Mouse (Mus musculus) B cell, adult 2 months (primary cell): Measurements from ENCODE around the gene Tmem86b.
"Not testable (repeated sequence)": the region's sequence is repeated elsewhere in the genome, so short reads cannot be mapped to it uniquely, and the experiment has no call there.

Experiments
- DNase-seq, 2 experiments: peaks; one replicate each; pipeline ENCODE4 v3.0.0; 2022

The Tmem86b gene

GRCm38 (mm10) chr7:4647291-4647690 is 16.1 kb upstream of the Tmem86b start:
- peak; percentile 84 to 86 for DNase-seq

DNA sequence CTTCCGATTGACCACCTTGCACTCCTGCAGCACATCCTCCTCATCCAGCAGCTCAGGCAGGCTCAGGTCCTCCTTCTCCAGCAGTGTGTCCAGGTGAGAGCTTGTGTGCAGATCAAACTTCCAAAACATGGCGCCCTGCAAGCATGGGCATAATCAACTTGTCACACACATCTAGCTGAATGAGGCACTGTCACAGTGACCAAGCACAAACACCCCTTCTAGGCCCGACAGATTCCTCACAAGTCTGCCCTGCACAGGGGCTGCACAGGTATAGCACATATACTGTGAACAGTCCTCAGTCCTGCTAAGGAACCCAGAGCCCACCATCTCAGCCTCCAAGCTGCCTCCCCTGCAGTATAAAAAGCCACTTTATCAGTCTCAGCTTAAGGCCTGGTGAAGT is 15.6 kb upstream of the Tmem86b start:
- no peak for DNase-seq

DNA sequence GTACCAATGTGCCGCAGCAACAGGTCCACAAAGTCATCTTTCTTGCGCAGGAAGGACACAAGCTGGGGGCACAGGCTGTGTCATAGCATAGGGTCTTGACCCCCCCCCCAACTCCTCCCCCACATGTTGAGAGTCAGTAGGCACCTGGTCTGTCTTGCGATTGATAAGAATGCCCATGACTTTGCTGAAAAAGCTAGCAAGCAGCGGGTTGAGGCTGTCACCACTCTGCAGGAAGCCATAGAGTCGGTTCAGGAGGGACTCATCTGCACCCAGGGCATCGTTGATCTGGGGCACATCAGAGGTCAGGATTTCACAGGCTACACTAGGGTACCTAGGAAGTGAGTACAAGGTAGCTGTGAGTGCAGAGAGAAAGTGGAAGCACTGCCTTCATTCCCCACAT is 12.0 kb upstream of the Tmem86b start:
- DNase-seq: no peak

GRCm38 (mm10) chr7:4641956-4642355 is 10.7 kb upstream of the Tmem86b start:
- DNase-seq: no peak

GRCm38 (mm10) chr7:4641155-4641554 is 9.9 kb upstream of the Tmem86b start:
- DNase-seq: no peak

DNA sequence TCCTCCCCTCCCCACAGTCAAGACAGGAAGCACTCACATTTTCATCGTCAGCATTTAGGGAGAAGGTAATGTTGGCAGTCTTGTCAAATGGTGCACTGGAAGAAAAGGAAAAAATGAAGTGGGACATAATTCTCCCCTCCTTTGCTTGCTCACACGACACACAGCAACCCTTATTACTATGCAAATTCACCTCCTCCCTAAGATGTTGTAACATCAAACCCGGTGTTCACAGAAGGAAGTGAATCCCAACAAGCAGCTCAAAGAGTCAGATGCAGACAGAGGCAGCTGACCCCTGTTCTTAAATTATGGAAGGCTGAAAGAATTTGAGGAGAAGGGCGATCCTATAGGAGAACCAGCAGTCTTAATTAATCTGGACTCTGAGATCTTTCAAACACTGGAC is 5.0 kb upstream of the Tmem86b start:
- no peak for DNase-seq

GRCm38 (mm10) chr7:4630198-4630597 is 1.0 kb downstream of the Tmem86b start:
- no peak for DNase-seq

GRCm38 (mm10) chr7:4629586-4629985 is 1.6 kb downstream of the Tmem86b start:
- DNase-seq: no peak

DNA sequence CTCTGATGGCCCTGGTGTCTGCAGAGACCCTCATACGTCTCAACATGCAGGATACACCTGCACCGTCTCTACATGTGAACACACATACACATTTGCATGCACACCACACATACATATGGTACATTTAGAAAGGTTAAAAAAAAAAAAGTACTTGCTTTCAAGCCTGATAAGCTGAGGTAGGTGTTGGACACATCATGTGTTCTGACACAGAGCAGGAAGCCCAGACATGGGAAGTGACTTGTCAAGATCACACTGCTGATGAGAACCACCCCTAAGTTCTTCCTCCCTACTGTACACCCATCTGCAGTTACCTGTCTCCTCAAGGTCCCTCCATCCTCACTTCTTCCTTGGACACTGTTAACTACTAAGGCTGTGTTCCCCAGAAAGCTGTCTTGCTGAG is 5.3 kb downstream of the Tmem86b start:
- DNase-seq: no peak

DNA sequence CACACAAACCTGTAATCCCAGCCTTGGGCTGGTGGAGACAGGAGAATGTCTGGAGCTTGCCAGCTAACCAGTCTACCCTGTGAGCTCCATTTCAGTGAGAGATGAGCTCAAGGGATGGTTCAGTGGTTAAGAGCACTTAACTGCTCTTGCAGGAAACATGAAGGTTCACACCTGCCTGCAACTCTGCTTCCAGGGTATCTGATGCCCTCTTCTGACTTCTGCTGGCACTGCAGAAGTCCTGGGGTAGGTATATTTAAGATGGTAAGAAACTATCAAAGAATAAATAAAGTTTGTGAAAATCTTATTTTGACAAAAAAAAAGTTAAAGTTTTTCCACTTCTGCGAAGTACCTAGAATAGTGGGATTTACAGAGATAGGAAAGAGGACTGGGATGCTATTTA is 6.9 kb downstream of the Tmem86b start:
- DNase-seq: peak in 1 of 2 experiments; percentile 35

DNA sequence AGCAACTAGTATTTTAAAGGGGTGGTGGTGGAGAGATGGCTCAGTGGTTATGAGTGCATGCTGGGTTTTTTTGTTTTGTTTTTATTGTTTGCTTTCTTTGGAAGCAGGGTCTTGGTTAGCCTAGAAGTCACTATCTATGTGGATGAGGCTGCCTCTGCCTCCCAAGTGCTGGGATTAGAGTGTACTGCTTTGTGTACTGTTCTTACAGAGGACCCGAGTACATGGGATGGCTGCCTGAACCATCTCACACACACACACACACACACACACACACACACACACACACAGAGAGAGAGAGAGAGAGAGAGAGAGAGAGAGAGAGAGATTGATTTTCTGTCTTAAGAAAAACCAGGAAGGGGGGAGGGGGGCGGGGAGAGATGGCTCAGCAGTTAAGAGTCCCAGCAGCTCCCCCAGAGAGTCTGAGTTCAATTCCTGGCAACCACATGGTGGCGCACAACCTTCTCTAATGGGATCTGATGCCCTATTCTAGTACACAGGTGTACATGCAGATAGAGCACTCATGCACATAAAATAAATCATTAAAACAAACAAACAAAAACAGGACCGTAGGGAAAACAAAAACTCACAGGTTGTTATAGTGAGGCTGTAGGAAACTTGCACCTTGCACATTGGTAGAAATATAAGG is 7.6 kb downstream of the Tmem86b start:
- DNase-seq: peak; percentile 76 to 79

- DNase-seq: peak; percentile 51 to 57
Observed at GRCm38 (mm10) chr7:4619979-4620378, 11.2 kb downstream of the Tmem86b start.

DNA sequence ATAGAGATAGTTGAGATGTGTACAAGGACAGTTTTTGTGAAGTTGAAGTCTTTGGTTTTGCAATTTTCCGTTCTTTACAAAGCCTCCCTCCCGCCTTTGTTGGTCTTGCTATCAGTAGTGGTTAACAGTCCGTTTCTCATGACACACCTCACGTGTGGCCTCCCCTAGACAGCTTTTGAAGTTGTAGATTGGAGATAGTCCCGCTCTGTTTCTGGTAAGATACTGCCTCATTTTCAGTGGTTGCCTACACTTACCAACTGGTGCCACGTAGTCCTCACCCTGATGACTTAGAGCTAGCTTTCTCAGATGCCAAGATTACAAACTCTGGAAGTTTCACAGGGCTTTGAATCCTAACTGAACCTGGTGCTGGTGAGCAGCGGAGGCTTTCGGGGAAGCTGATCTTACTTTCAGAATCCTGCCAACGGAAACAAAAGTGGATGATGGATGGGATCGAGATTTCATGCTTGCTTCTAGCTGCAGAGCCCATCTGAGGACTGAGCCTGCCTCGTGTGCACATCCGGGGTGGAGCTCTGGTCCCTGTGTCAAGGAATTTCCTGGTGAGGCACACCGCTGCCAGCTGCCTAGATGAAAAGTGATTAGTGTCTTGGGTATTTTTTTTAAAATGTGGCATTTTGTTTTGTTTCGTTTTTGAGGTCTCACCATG is 17.4 kb downstream of the Tmem86b start:
- DNase-seq: no peak

- no peak for DNase-seq
Observed at GRCm38 (mm10) chr7:4612956-4613355, 18.3 kb downstream of the Tmem86b start.

DNA sequence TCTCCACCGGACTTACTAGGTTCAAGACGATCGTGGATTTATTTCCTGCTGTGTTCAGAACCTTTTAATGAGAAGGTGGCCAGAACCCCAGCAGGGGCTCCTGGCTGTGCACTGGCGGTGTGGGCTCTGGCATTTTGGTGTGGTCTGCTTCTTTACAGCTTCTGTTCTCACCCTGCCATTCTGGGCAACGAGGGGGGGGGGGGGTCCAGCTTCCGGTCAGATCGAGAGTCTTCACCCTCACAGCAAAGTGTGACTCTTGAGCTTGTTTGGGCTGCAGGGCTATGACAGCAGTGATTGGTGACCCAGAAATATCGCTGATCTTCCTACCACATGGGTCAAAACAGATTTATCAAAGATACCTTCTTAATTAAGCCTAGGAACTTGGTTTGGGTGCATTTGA is 18.8 kb downstream of the Tmem86b start:
- DNase-seq: no peak

GRCm38 (mm10) chr7:4611921-4612341 is 19.3 kb downstream of the Tmem86b start:
- no peak for DNase-seq

GRCm38 (mm10) chr7:4611511-4611910 is 19.7 kb downstream of the Tmem86b start:
- no peak for DNase-seq

- no peak for DNase-seq
Observed at GRCm38 (mm10) chr7:4608002-4608401, 23.2 kb downstream of the Tmem86b start.

DNA sequence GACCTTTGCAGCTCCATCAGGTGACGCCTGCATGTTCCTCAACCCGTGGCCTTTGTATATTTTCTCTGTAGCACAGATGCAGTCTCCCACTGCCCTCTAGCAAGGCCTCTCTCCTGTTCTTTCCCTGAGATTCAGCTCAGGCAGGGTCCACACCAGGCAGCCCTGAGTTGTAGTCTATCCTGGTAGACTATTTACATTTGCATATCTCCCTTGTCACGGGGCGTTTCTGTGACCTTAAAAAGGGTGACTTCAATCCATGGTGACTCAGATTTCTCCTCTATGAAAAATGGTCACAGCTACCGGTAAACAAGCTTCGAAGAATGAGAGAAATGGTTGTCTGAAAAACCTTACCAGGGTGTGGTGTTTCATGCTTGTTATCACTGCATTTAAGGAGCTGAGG is 27.3 kb downstream of the Tmem86b start, which contains the start of gene Ptprh:
Gene Ptprh (minus strand): TSS at position 169 of the 400 bp plus-strand sequence.
- no peak for DNase-seq

- no peak for DNase-seq
Observed at GRCm38 (mm10) chr7:4602969-4603368, 28.3 kb downstream of the Tmem86b start.

DNA sequence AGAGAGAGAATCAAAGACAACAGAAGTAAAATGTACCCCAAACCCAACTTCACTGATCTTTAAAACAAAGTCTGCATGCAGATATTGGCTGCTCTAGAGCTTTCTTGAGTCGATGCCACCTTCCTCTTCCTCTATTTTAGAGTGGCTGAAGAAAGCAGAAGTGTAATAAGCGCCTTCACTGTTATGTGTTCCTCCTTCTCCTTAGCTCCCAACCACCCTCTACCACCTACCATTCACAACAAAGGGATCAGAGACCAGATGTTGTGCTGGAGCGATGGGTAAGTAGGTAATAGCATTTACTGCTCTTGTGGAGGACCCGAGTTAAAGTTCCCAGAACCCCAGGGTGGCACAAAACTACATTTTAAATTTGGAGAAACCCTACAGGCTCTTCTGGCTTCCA is 34.2 kb downstream of the Tmem86b start:
- DNase-seq: not testable (repeated sequence)

DNA sequence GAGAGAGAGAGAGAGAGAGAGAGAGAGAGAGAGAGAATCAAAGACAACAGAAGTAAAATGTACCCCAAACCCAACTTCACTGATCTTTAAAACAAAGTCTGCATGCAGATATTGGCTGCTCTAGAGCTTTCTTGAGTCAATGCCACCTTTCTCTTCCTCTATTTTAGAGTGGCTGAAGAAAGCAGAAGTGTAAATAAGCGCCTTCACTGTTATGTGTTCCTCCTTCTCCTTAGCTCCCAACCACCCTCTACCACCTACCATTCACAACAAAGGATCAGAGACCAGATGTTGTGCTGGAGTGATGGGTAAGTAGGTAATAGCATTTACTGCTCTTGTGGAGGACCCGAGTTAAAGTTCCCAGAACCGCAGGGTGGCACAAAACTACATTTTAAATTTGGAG is 49.7 kb downstream of the Tmem86b start:
- DNase-seq: not testable (repeated sequence)
